Mouse (Mus musculus): Measurements from ENCODE around the gene Fam160b1.

Fam160b1 gene

GRCm38 (mm10) chr19:57360341-57361130 is at the start of gene Fam160b1:
Gene Fam160b1, plus strand, starts transcription at chr19:57360680.
- peak; percentile 27; the same call in 1 of the 2 replicates for TF ChIP-seq GATA4 (IDR thresholded peaks at IDR 0.05; ENCODE audit: insufficient replicate concordance, low read length)

GRCm38 (mm10) chr19:57313226-57313625 is 47.3 kb upstream of the Fam160b1 start:
- no peak for TF ChIP-seq GATA4 (IDR thresholded peaks at IDR 0.05; ENCODE audit: insufficient replicate concordance, low read length)

- TF ChIP-seq GATA4 (IDR thresholded peaks at IDR 0.05; ENCODE audit: insufficient replicate concordance, low read length): no peak
Observed at GRCm38 (mm10) chr19:57313891-57314345, 46.6 kb upstream of the Fam160b1 start.

GRCm38 (mm10) chr19:57314346-57315012 is 46.0 kb upstream of the Fam160b1 start, which contains the start of gene Ablim1:
Gene Ablim1, minus strand, starts transcription at chr19:57314919.
- TF ChIP-seq GATA4 (IDR thresholded peaks at IDR 0.05; ENCODE audit: insufficient replicate concordance, low read length): no peak

GRCm38 (mm10) chr19:57315013-57315565 is 45.4 kb upstream of the Fam160b1 start:
- no peak for TF ChIP-seq GATA4 (IDR thresholded peaks at IDR 0.05; ENCODE audit: insufficient replicate concordance, low read length)

- TF ChIP-seq GATA4 (IDR thresholded peaks at IDR 0.05; ENCODE audit: insufficient replicate concordance, low read length): no peak
Observed at GRCm38 (mm10) chr19:57316597-57316996, 43.9 kb upstream of the Fam160b1 start.

DNA sequence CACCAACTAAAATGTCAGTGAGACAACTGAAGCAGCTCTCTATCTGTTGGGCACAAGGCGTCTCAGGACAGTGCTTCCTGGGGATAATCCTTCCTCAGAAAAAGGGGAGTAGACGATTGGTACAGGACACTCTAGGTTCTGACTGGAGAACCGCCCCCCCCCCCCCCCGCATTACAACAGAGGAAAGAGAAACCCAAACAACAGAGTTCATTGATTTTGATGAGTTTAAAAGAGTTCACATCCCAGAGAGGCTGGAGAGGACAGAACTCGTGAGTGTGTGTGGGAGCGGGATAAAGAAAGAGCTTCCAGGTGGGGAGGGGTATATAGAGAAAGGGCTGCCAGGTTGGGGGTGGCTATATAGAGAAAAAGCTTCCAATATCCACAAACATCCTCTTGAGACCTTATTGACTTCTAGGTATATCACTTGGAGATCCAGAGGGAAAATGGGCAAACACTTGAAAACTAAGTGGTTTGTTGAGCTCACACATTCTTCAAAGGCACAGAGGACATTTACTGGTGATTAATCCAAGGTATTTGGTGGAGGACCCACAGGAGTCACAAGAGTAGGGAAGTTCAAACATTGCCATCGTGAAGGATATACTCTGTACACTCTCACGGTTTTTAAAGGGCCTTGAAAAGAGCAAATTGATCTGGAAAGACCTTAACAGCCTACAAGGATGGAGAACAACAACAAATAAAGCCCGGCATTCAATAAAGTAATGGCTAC is 39.7 kb upstream of the Fam160b1 start:
- no peak for TF ChIP-seq GATA4 (IDR thresholded peaks at IDR 0.05; ENCODE audit: insufficient replicate concordance, low read length)

GRCm38 (mm10) chr19:57321839-57322238 is 38.6 kb upstream of the Fam160b1 start:
- peak; percentile 76; the same call in 1 of the 2 replicates for TF ChIP-seq GATA4 (IDR thresholded peaks at IDR 0.05; ENCODE audit: insufficient replicate concordance, low read length)

DNA sequence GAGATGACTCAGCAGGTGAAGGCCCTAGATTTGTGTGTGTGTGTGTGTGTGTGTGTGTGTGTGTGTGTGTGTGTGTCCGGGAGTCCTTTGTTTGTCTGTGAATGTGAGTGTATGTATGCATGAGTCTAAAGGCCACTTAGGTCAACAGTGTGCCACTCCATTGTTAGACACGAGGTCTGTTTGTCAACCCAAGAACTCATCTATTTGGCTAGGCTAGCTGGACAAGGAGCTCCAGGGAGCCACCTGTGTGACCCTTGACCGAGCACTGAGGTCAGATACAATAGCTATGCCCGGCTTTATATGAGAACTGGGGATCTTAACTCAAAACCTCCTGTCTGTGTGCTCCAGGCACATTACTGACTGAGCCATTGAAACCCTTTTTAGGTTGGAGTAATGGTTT is 38.0 kb upstream of the Fam160b1 start:
- TF ChIP-seq GATA4 (IDR thresholded peaks at IDR 0.05; ENCODE audit: insufficient replicate concordance, low read length): no peak

GRCm38 (mm10) chr19:57323087-57323486 is 37.4 kb upstream of the Fam160b1 start:
- TF ChIP-seq GATA4 (IDR thresholded peaks at IDR 0.05; ENCODE audit: insufficient replicate concordance, low read length): no peak

DNA sequence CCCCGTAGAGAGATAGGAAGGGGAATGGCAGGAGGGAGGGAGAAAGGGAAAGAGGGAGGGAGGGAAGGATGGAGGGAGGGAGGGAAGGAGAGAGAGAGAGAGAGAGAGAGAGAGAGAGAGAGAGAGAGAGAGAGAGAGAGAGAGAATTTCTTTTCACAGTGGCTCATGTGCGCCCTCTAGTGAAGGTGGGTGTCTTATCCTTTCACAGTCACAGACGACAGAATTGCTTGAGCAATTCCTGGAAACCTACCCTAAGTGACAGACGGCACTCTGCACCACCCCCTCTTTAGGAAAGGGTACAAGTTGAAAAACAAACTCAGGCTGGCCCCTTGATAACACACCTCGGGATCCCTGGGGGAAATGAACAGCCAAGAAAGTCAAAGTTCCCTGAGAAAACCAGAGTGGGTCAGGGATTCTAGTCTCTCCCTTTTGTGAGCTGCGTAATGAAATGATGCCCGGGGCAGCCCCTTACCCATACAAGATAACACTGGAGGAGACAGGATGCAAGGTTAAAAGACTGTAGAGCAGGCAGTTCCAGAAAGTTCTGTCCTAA is 34.7 kb upstream of the Fam160b1 start:
- TF ChIP-seq GATA4 (IDR thresholded peaks at IDR 0.05; ENCODE audit: insufficient replicate concordance, low read length): no peak

DNA sequence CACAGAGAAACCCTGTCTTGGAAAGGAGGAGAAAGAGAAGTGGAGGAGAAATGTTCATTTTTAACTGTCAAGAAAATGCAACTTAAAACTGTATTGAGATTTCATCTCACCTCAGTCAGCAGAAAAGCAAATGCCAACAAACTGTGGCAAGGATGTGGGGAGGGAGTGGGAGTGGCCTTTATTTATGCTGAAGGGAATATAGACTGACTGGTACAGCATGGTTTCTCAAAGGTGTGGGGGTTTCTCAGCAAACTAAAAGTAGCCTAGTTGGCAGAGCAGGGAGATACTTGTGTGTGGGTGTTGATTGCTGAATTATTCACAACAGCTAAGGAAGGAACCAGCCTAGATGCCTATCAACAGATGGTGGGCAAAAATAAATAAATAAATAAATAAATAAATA is 32.8 kb upstream of the Fam160b1 start:
- TF ChIP-seq GATA4 (IDR thresholded peaks at IDR 0.05; ENCODE audit: insufficient replicate concordance, low read length): no peak

- no peak for TF ChIP-seq GATA4 (IDR thresholded peaks at IDR 0.05; ENCODE audit: insufficient replicate concordance, low read length)
Observed at GRCm38 (mm10) chr19:57328269-57328668, 32.2 kb upstream of the Fam160b1 start.

DNA sequence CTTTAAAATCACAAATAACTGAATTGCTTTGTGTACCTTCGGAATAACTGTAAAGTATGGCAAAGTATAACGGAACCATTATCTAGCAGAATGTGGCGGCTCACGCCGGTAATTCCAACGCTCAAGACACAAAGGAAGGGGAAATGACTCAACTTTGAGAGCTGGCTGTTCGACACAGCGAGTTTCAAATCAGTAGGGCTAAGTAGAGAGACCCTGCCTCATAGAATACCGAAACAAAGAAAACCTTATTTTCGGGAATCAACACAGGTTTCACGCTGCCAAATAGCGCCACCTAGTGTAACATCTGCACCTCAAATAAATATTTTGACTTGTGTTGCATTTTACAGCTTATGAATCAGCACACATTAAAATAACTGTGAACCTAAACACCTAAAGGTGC is 31.7 kb upstream of the Fam160b1 start:
- no peak for TF ChIP-seq GATA4 (IDR thresholded peaks at IDR 0.05; ENCODE audit: insufficient replicate concordance, low read length)

- TF ChIP-seq GATA4 (IDR thresholded peaks at IDR 0.05; ENCODE audit: insufficient replicate concordance, low read length): no peak
Observed at GRCm38 (mm10) chr19:57330309-57330708, 30.2 kb upstream of the Fam160b1 start.
